In genomic region chr12:75504991-75505650, GRCm38 (mm10) we compare ENCODE assay signal across 17 mouse cellular contexts.
DNase-seq lines count a peak whose midpoint lies in the region; ATAC-seq lines count a peak whose summit lies in the region.
"Had no signal": no experiment of that assay in that cellular context is flagged by ENCODE, and none has a peak within 500 bp of the region (broad histone marks: within the 10 kb centered on the region; RNA-seq: fewer than 3 reads in every experiment).

No protein-coding gene starts in this region.

- H3K9me3 ChIP-seq in liver, embryonic 11.5 days (ENCODE audit: control insufficient read depth, low read length) = no peaks in the 10 kb centered on the region
- H3K9me3 ChIP-seq: embryonic facial prominence, embryonic 12.5 days; forebrain, embryonic 15.5 days; hindbrain, embryonic 13.5 days had no signal

- H3K4me1 ChIP-seq in liver, embryonic 11.5 days (replicated peaks; ENCODE audit: control insufficient read depth, insufficient read depth, low read length) = peaks cover 3% of the 10 kb centered on the region; the same call in 1 of the 2 replicates
- H3K4me1 ChIP-seq: embryonic facial prominence, embryonic 12.5 days; forebrain, embryonic 15.5 days; hindbrain, embryonic 13.5 days had no signal

- no peak overlapping the region for H3K4me3 ChIP-seq in liver, embryonic 11.5 days (ENCODE audit: low read depth, low read length)
- H3K4me3 ChIP-seq: embryonic facial prominence, embryonic 12.5 days; forebrain, embryonic 15.5 days; hindbrain, embryonic 13.5 days had no signal

- no peaks in the 10 kb centered on the region for H3K27me3 ChIP-seq in liver, embryonic 11.5 days (replicated peaks; ENCODE audit: control insufficient read depth, insufficient read depth, low read length)
- H3K27me3 ChIP-seq: embryonic facial prominence, embryonic 12.5 days; forebrain, embryonic 15.5 days; hindbrain, embryonic 13.5 days had no signal

- ATAC-seq in liver, embryonic 11.5 days (replicated peaks; ENCODE audit: low FRiP score) = peak; percentile 71
- ATAC-seq in megakaryocyte-erythroid progenitor cell, adult 5-6 weeks (replicated peaks; ENCODE audit: low FRiP score, low TSS enrichment, poor library complexity, severe bottlenecking) = peak; percentile 92
- ATAC-seq: forebrain, embryonic 15.5 days; hindbrain, postnatal 0 days had no signal

- no peak overlapping the region for H3K27ac ChIP-seq in liver, embryonic 11.5 days (ENCODE audit: low read depth, low read length)
- H3K27ac ChIP-seq: embryonic facial prominence, embryonic 12.5 days; forebrain, embryonic 15.5 days; hindbrain, embryonic 13.5 days; hindbrain, postnatal 0 days had no signal

- H3K4me2 ChIP-seq in liver, embryonic 11.5 days = no peak overlapping the region
- H3K4me2 ChIP-seq: embryonic facial prominence, embryonic 12.5 days; forebrain, embryonic 15.5 days; heart, embryonic 11.5 days; hindbrain, embryonic 13.5 days had no signal

- H3K9ac ChIP-seq in liver, embryonic 11.5 days (ENCODE audit: low read depth, low read length) = no peak overlapping the region
- H3K9ac ChIP-seq: embryonic facial prominence, embryonic 12.5 days; forebrain, embryonic 15.5 days; hindbrain, embryonic 13.5 days had no signal

- 58% methylated on average over 6 of the region's 6 CpGs for WGBS in liver, embryonic 11.5 days

- H3K36me3 ChIP-seq in liver, embryonic 11.5 days (ENCODE audit: control insufficient read depth, insufficient read depth, low read length) = no peaks in the 10 kb centered on the region
- H3K36me3 ChIP-seq: embryonic facial prominence, embryonic 12.5 days; forebrain, embryonic 15.5 days; hindbrain, embryonic 13.5 days had no signal

- DNase-seq in liver, embryonic 11.5 days (ENCODE audit: low spot score) = no peak
- no peak for DNase-seq in liver
- DNase-seq in MEL-GATA-1-ER (ENCODE audit: extremely low read depth, low read depth) = peak; percentile 29
- DNase-seq in c-Kit-positive CD71-positive TER-119-positive erythroid progenitor cells, embryonic 14.5 days (ENCODE audit: low spot score) = peak; percentile 29
- DNase-seq in cerebellum, adult 9-10 months = no peak
- DNase-seq in kidney, postnatal 14 days = no peak
- DNase-seq: adrenal gland, postnatal 10 days; cerebellum, adult 18-20 months; cerebellum, postnatal 10 days; gastrocnemius, postnatal 36 days; heart, adult 18-20 months had no signal

Comparison
In these comparisons a context has a peak if more than half of its experiments do, and no peak if none do; other contexts are left out.
1. DNase-seq: peak in MEL-GATA-1-ER (single experiment) and c-Kit-positive CD71-positive TER-119-positive erythroid progenitor cells, embryonic 14.5 days (single experiment); none in liver, embryonic 11.5 days (single experiment), liver (single experiment), cerebellum, adult 9-10 months (single experiment) and kidney, postnatal 14 days (single experiment).